Mouse (Mus musculus): ENCODE results near the gene Dhx38.
A peak's percentile ranks its signal among the peaks of the same experiment; 100 is the strongest.

The Dhx38 gene

DNA sequence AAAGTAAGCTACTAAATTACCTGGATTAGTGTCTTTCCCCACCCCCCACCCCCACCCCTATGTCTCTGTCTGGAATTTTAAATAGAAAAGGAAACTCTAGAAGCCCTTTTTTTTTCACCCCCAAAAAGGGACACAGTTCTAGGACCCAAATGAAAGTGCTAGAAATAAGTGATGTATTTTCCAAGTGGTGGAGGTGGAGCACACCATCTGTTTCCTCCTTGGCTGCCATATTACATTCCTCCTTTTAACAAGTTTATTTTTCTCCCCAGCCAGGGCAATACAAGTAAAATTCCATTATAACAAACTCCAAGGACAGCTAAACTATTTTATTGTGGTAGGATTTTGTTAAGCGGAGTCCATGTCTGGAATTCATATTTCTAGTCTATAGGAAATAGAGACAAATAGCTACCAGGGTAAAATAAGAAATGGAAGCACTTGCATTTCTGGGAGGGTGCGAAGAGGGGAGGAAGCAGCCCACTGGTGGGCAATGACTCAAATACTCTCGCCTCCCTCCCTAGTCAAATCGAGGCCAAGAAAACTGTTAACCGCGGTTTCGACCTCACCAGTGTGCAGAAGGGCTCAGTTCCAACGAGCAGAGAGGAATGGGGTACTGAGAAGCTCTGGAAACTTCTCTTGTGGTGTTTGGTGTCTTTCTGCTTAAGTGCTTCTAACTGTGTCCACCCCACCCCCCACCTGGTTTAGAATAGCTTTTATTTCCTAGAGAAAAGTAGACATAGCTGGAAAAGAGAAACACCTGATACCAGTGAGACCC is 22.7 kb downstream of the Dhx38 start:
- DNase-seq, result no peak

DNA sequence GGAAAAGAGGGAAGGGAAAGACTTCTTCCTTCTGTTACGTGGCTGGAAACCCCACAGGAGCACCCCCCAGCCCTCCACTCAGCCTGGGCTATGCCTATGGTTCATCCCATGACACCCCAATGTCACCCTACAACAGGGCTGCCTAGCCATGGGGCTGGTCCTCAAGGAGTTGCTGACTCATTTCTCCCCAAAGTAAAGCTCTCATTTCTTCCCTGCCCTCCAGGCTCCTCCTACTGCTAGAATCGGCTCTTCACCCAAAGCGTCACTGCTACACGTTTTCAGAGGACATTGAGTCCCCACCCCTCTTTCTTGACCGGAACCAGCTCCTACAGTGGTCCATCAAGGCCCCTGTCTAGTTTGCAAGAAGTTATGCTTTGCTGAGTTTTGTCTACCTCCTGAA is 23.5 kb downstream of the Dhx38 start:
- no peak for DNase-seq

DNA sequence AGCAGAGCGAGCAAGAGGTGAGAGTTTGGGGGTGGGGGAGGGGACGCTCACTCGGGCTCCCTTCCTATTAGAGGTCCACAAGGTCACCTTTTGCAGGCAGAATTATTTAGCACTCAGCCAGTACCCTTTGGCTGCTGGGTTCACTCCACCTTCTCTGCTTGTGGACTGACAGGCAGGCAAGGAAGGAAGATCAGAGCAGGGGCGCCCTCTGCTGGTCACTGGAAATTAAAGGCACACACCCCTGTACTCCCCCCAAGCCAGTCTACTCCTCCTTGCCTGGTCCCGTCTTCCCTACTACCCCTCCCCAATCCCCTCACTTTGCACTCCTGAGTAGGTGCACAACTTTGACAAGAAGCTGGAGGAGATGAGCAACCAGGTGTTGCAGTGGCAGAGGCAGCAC is 29.0 kb downstream of the Dhx38 start:
- peak; percentile 91 for DNase-seq

DNA sequence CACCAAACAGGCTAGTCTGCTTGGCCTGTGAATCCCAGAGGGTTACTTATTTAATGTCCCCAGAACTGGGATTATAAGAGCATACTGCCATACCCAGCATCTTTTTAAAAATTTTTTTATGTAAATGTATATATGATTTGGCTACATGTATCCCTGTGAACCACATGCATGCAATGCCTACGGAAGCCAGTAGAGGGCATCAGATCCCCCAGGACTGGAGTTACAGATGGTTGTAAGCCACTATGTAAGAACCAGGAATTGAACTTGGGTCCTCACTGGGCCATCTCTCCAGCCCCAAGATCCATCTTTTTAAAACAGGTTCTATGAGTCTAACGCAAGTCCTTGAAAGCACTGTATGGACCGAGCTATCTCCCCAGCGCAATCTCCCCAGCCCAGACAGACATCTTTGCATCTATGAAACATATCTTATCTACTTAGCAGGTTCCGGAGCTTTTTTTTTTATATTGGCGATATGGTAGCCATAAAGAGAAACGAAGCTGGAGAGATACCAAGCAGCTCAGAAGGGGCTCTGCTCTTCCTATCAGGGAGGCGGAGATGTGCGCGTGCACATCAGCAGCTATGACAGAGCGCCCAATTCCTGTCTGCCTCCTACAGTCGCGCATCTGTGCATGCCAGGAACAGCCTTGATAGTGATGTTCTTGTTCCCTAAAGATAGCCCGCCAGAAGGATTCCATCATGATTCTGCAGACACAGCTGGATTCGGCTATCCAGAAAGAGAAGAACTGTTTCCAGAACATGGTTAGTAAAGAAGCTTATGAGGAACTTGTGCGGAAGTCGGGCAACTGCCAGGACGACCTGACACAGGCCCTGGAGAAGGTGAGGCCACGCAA is 30.3 kb downstream of the Dhx38 start:
- DNase-seq, result peak; percentile 55

- no peak for DNase-seq
These were observed 41.7 kb downstream of the Dhx38 start for GRCm38 (mm10) chr8:109524008-109524407.

GRCm38 (mm10) chr8:109505560-109505959 is 60.1 kb downstream of the Dhx38 start:
- DNase-seq, result no peak

GRCm38 (mm10) chr8:109503566-109503965 is 62.1 kb downstream of the Dhx38 start:
- no peak for DNase-seq

GRCm38 (mm10) chr8:109499009-109499717 is 66.5 kb downstream of the Dhx38 start:
- no peak for DNase-seq

Measured in right cerebral cortex, postnatal 14 days (tissue).